Mouse (Mus musculus): ENCODE data around the gene Nr6a1. TPM values are rescaled to one million over a fixed set of nuclear protein-coding genes. Genes with fewer than 3 reads are reported as not detected.

The Nr6a1 gene
- polyA plus RNA-seq, 1 experiment = 4.3 TPM

GRCm38 (mm10) chr2:38711421-38711861 is 216.0 kb downstream of the Nr6a1 start:
- 6% methylated on average over 40 of the region's 40 CpGs for WGBS
- no peak overlapping the region for H3K4me3 ChIP-seq (replicated peaks; ENCODE audit: control insufficient read depth, low read depth, low read length)
- H3K4me1 ChIP-seq (ENCODE audit: control insufficient read depth, insufficient read depth, low read length) = no peaks in the 10 kb centered on the region
- TF ChIP-seq CTCF (IDR thresholded peaks at IDR 0.05; ENCODE audit: control insufficient read depth, insufficient read depth, low read length) (no peak), POLR2A (IDR thresholded peaks at IDR 0.05; ENCODE audit: borderline replicate concordance, control insufficient read depth, low read depth, low read length) (no peak)
- H3K27ac ChIP-seq (ENCODE audit: control insufficient read depth, insufficient read depth, low read depth, low read length, poor library complexity) = no peak overlapping the region; the same call in 1 of the 2 replicates

- TF ChIP-seq POLR2A (IDR thresholded peaks at IDR 0.05; ENCODE audit: borderline replicate concordance, control insufficient read depth, low read depth, low read length) (no peak), CTCF (IDR thresholded peaks at IDR 0.05; ENCODE audit: control insufficient read depth, insufficient read depth, low read length) (no peak)
- H3K4me3 ChIP-seq (replicated peaks; ENCODE audit: control insufficient read depth, low read depth, low read length) = no peak overlapping the region
- 4% methylated on average over 75 of the region's 75 CpGs for WGBS
- no peaks in the 10 kb centered on the region for H3K4me1 ChIP-seq (ENCODE audit: control insufficient read depth, insufficient read depth, low read length)
- no peak overlapping the region for H3K27ac ChIP-seq (ENCODE audit: control insufficient read depth, insufficient read depth, low read depth, low read length, poor library complexity)
These were observed 216.9 kb downstream of the Nr6a1 start for GRCm38 (mm10) chr2:38710304-38711241.

DNA sequence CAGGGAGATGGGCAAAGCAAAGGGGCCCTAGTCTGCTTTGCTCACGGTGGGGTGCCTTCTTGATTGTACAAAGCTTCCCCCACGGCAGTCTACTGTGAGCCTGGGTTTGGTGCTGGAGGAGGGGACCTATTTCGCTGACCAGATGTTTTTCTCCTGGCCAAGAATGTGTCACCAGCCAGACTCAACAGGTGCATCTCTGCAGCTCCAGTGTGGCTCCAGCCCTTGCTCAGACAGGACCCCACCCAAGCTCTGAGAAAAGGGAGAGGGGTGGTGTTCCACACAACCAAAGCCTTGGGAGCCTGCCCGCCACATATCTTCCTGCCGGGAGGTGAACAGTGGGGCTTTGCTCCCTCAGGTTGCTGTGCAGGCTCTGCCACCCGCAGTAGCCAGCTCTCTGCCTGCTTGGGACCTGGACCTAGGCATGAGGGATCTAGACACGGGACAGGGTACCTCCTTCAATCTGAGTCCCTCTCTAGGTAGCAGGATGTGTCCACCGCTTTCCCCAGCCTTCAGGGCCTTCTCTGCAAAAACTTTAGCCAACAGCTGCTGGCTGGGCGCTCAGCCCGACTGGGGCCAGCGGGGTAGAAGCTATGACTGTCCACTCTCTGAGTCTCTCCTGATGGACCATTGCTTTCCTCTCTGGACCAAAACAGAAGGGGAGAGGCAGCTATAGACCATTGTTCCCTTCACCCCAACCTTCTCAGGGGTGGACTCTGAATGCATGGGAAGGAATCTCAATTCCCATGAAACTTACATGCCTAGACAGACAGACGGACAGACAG is 218.4 kb downstream of the Nr6a1 start:
- 38% methylated on average over 12 of the region's 12 CpGs for WGBS

DNA sequence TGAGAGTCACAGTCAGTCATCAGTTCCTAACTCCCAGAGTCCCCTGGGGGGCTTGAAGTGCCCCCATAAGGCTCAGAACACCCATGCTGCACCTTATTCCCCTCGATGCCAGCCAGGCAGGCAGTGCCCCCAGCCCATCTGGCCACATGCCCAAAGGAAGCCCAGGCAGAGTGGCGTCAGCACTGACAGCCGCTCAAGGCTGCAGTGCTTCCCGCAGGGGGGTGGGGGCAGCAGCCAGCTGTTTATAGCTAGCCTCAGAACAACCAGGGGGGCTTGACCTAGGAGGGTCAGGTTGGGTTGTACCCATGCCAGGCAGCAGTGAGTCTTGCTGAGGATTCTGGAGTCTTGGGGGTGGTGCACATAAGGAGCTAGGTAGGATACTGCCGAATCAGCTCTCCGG is 220.8 kb downstream of the Nr6a1 start:
- no peak overlapping the region for H3K27ac ChIP-seq (ENCODE audit: control insufficient read depth, insufficient read depth, low read depth, low read length, poor library complexity)
- 24% methylated on average over 6 of the region's 6 CpGs for WGBS
- no peaks in the 10 kb centered on the region for H3K4me1 ChIP-seq (ENCODE audit: control insufficient read depth, insufficient read depth, low read length)
- no peak overlapping the region for H3K4me3 ChIP-seq (replicated peaks; ENCODE audit: control insufficient read depth, low read depth, low read length)
- TF ChIP-seq CTCF (IDR thresholded peaks at IDR 0.05; ENCODE audit: control insufficient read depth, insufficient read depth, low read length) (no peak), POLR2A (IDR thresholded peaks at IDR 0.05; ENCODE audit: borderline replicate concordance, control insufficient read depth, low read depth, low read length) (no peak)

More for the DNA sequence above, 218.4 kb downstream of the Nr6a1 start:
- Histone ChIP-seq H3K4me3 (replicated peaks; ENCODE audit: control insufficient read depth, low read depth, low read length) (no peak overlapping the region), H3K4me1 (ENCODE audit: control insufficient read depth, insufficient read depth, low read length) (no peaks in the 10 kb centered on the region), H3K27ac (ENCODE audit: control insufficient read depth, insufficient read depth, low read depth, low read length, poor library complexity) (no peak overlapping the region)
- no peak for TF ChIP-seq POLR2A (IDR thresholded peaks at IDR 0.05; ENCODE audit: borderline replicate concordance, control insufficient read depth, low read depth, low read length)
- no peak for TF ChIP-seq CTCF (IDR thresholded peaks at IDR 0.05; ENCODE audit: control insufficient read depth, insufficient read depth, low read length)

- Histone ChIP-seq H3K27ac (ENCODE audit: control insufficient read depth, insufficient read depth, low read depth, low read length, poor library complexity) (no peak overlapping the region), H3K4me3 (replicated peaks; ENCODE audit: control insufficient read depth, low read depth, low read length) (no peak overlapping the region), H3K4me1 (ENCODE audit: control insufficient read depth, insufficient read depth, low read length) (no peaks in the 10 kb centered on the region)
- TF ChIP-seq CTCF (IDR thresholded peaks at IDR 0.05; ENCODE audit: control insufficient read depth, insufficient read depth, low read length) (no peak), POLR2A (IDR thresholded peaks at IDR 0.05; ENCODE audit: borderline replicate concordance, control insufficient read depth, low read depth, low read length) (no peak)
- WGBS = 66% methylated on average over 4 of the region's 4 CpGs
These were observed 222.5 kb downstream of the Nr6a1 start for GRCm38 (mm10) chr2:38705036-38705435.

DNA sequence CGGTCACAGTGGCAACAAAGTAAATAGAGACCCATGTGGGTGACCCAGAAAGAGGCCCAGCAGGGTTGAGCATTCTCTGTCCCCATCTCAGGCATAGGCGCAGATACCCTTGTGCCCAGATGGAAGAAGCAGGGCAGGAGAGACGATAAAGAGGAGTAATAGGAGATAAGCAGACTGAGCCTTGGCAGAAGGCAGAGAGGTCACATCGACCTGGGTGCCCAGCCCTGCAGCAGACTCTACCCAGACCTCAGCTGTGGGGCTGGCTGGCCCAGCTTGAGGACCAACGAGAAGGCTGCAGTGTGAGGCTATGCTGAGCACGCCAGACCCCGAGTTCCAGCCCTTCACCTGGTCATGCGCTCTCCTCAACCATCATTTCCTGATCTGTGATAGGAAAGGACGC is 223.2 kb downstream of the Nr6a1 start:
- H3K27ac ChIP-seq (ENCODE audit: control insufficient read depth, insufficient read depth, low read depth, low read length, poor library complexity) = no peak overlapping the region
- TF ChIP-seq POLR2A (IDR thresholded peaks at IDR 0.05; ENCODE audit: borderline replicate concordance, control insufficient read depth, low read depth, low read length) (no peak), CTCF (IDR thresholded peaks at IDR 0.05; ENCODE audit: control insufficient read depth, insufficient read depth, low read length) (no peak)
- H3K4me3 ChIP-seq (replicated peaks; ENCODE audit: control insufficient read depth, low read depth, low read length) = no peak overlapping the region
- 67% methylated on average over 9 of the region's 9 CpGs for WGBS
- H3K4me1 ChIP-seq (ENCODE audit: control insufficient read depth, insufficient read depth, low read length) = no peaks in the 10 kb centered on the region

GRCm38 (mm10) chr2:38700177-38700576 is 227.3 kb downstream of the Nr6a1 start:
- WGBS = 60% methylated on average over 5 of the region's 5 CpGs
- H3K4me3 ChIP-seq (replicated peaks; ENCODE audit: control insufficient read depth, low read depth, low read length) = no peak overlapping the region
- no peak overlapping the region for H3K27ac ChIP-seq (ENCODE audit: control insufficient read depth, insufficient read depth, low read depth, low read length, poor library complexity)
- H3K4me1 ChIP-seq (ENCODE audit: control insufficient read depth, insufficient read depth, low read length) = no peaks in the 10 kb centered on the region
- no peak for TF ChIP-seq POLR2A (IDR thresholded peaks at IDR 0.05; ENCODE audit: borderline replicate concordance, control insufficient read depth, low read depth, low read length)

DNA sequence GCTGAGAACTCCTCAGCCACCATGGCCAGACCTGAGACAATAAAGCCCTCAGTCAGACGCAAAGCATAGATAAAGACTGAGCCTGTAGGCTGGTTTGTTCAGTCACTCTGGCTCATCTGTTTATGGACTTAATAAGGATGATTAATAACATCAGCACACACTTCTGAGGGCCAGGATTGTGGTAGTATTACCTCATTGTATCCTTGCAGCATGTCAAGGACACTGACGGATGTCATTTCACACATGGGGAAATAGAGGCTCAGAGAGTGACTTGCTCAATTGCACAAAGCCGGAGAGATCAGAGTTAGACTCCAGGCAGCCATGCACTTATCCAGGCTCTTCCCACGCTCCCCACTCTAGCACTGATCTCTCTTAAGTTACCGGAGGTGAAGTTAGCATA is 228.9 kb downstream of the Nr6a1 start:
- no peak for TF ChIP-seq POLR2A (IDR thresholded peaks at IDR 0.05; ENCODE audit: borderline replicate concordance, control insufficient read depth, low read depth, low read length)
- no peak for TF ChIP-seq CTCF (IDR thresholded peaks at IDR 0.05; ENCODE audit: control insufficient read depth, insufficient read depth, low read length)
- no peaks in the 10 kb centered on the region for H3K4me1 ChIP-seq (ENCODE audit: control insufficient read depth, insufficient read depth, low read length)
- 81% methylated on average over 5 of the region's 5 CpGs for WGBS
- H3K27ac ChIP-seq (ENCODE audit: control insufficient read depth, insufficient read depth, low read depth, low read length, poor library complexity) = no peak overlapping the region
- H3K4me3 ChIP-seq (replicated peaks; ENCODE audit: control insufficient read depth, low read depth, low read length) = no peak overlapping the region
